Mouse (Mus musculus) liver, embryonic 14 days (tissue): ENCODE data around the gene Abca12. TPM values are rescaled to one million over a fixed set of nuclear protein-coding genes. Genes with fewer than 3 reads are reported as not detected.

ENCODE experiments used
- polyA plus RNA-seq: library from polyadenylated mRNA; depleted of rRNA; stranded (reverse); fragments of >200 nt; gene quantifications from 2 replicates; pipeline ENCODE4 v1.2.3, GENCODE M21; 2012; rRNA removed

The Abca12 gene
- polyA plus RNA-seq: not detected in 2 replicates

GRCm38 (mm10) chr1:71414810-71415209 is at the start of gene Abca12:
Gene Abca12, minus strand, starts transcription at chr1:71414910.

Other genes with a start within 250 kb of the Abca12 start
- 33.5 and 40.7 TPM in 2 replicates for gene Atic, start 142.2 kb upstream of the Abca12 start, polyA plus RNA-seq
- 101 and 104 TPM in 2 replicates for gene Fn1, start 238.3 kb upstream of the Abca12 start, polyA plus RNA-seq